Mouse (Mus musculus): Measurements from ENCODE around the gene Rad23a.

The Rad23a gene

GRCm38 (mm10) chr8:84788896-84789295 lies 51.6 kb downstream of the Rad23a start:
- DNase-seq (ENCODE audit: low spot score in 2 of 2), result peak; percentile 66 to 81

GRCm38 (mm10) chr8:84787523-84788302 lies 52.8 kb downstream of the Rad23a start:
- DNase-seq (ENCODE audit: low spot score in 2 of 2), result no peak

- no peak for DNase-seq (ENCODE audit: low spot score in 2 of 2)
Observed at GRCm38 (mm10) chr8:84786801-84787467, 53.5 kb downstream of the Rad23a start.

GRCm38 (mm10) chr8:84785756-84786677 lies 54.4 kb downstream of the Rad23a start:
- peak; percentile 71 to 80 for DNase-seq (ENCODE audit: low spot score in 2 of 2)

- DNase-seq (ENCODE audit: low spot score in 2 of 2), result no peak
Observed at GRCm38 (mm10) chr8:84785506-84785755, 55.0 kb downstream of the Rad23a start.

- no peak for DNase-seq (ENCODE audit: low spot score in 2 of 2)
Observed at GRCm38 (mm10) chr8:84784681-84785505, 55.6 kb downstream of the Rad23a start.

Data from urinary bladder, postnatal 4 days (tissue).